Mouse (Mus musculus) cerebellum, postnatal 10 days (tissue): ENCODE measurements around the gene Pkhd1.
A peak's percentile ranks its signal among the peaks of the same experiment; 100 is the strongest.
"Not testable (repeated sequence)": the region's sequence is repeated elsewhere in the genome, so short reads cannot be mapped to it uniquely, and the experiment has no call there.

Experiments used
- DNase-seq, 2 experiments: peaks; one replicate each; pipeline ENCODE4 v3.0.0; 2021; ENCODE audit warnings: mixed read lengths in 2 of 2

Pkhd1 gene

DNA sequence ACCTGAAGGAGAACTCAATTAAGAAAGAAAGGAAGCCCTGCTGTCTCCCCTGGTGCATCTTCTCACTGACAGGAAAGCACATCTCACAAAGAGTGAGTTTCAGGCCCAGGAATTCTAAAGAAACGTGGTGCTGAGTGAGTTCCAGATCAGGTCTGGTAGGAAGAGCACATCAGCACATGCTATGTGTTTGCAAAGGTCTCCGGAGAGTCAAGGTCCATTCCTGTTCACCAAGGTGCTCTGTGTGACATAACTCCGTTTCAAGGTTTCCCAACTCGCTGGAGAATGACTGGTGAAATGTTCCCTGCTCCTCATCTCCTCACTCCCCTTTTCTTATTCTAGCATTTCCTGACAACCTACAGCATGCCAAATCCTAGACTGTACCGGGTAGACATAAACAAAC is 357.5 kb downstream of the Pkhd1 start:
- DNase-seq = no peak

DNA sequence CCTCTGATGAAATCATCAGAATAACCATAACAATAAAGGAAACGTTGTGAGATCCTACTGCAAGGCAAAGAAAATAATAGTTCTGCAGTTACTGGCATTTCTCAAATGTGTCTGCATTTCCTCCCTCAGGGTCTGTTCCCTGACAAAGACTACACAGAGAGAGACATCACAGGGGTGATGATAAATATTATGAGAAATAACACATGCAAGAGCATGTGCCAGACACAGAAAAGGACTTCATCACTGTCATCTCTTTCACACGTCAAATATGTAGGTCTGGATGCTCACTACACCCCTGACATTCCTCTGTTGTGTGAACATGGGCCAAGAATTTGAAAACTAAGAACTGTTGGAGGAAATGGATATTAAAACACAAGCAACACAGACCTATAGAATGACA is 369.7 kb downstream of the Pkhd1 start:
- no peak for DNase-seq

DNA sequence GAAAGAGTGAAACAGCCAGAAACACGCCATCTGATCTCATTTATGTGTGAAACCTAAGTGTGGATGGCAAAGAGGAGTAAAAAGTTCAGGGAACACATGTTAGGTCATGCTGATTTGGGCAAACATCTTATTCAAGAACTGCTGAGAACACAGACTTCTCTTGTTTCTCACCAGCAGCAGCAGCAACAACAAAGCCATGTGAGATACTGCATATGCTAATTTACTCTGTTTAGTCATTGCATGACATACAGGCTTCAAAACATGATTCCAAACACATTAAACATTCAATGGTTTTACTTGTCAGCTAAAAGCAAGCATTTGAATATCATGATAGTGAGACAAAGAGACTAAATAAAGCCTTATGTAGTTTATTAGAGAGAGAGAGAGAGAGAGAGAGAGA is 401.2 kb downstream of the Pkhd1 start:
- DNase-seq = no peak

DNA sequence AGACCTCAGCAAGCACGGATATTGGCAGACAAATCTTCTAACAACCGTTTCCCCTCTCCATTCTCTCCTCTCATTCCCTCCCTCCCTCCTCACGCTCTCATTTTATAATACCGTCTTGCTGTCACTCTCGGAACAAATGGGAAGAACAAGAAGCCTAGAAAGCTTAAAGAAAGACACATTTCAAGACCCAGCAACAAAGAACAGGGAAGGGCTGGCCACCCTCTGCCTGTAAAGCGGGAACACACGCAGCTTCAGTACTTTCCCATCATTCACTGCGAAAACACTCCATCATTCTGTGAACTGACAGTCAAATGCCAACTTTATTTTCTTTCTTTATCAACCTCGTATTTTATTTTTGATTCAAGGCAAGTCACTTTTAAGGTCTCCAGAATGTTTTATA is 427.4 kb downstream of the Pkhd1 start:
- peak; percentile 1 to 2 for DNase-seq

DNA sequence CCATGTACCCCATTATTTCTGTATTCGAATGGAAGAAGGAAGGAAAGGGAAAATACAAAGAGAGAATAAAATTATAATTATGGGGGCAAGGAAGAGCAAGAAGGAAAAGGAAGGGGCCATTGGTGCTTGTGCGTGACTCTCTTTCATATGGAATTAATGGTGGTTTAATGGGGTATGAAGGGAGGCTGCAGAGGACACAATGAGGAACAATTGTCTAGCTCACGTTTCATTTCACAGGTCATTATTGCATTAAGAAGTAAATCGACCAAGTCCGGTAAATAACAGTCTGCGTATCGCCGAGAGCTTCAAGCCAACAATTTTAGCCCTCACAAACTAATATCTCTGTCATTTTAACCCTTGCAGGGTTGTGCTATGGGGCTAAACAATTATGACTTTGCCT is 437.7 kb downstream of the Pkhd1 start:
- no peak for DNase-seq

DNA sequence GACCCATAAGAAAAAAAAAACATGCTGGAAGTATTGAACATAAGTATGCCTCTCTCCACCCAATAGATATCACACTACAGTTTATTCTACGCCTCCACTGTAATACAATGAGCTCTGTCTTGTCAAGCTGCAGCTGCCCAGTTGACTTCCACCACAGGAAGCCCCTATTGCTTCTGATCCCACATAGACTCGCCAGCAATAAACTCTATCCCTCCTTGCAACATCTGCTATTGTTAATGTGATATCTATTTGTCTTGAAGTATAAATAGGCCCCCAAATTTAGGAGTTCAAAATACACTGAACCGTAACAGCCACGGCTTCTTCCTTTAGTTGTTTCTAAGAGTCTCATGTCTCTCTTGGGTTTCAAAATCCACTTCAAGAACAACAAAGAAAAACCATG is 446.7 kb downstream of the Pkhd1 start:
- DNase-seq = no peak

DNA sequence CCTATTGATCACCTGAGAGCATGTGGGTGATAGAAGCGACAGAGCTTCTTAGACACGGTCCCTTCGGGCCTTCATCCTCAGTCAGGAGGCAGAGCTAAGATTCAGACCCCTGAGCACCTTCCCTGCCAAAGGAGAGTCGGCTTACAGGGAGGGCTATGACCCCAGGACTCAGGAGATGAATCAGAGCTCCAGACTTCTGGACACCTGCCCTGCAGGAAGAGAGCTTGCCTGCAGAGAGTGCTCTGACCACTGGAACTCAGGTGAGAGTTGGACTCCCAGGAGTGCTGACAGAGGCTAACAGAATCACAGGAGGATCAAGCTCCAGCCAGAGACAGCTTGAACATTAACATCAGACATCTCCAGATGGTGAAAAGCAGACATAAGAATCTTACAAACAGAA is 467.2 kb downstream of the Pkhd1 start:
- not testable (repeated sequence) for DNase-seq

DNA sequence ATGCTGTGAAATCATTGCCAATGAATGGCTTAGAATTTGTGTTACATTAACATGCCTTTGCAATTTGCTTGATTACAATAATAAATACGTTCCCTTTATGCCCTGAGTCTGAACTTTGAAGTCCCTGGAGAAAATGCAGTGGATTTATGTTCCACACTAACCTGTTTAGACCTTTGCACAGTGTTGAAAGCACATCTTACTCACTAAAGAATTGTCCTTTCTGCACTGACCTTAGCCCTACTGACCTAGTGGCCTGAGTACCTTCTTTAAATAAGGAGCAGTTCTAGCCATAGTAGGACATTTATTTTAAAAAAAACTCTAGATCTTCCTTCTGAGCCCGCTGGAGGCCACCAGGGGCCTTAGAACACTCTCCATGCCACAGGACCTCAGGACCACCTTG is 467.8 kb downstream of the Pkhd1 start:
- DNase-seq = no peak

DNA sequence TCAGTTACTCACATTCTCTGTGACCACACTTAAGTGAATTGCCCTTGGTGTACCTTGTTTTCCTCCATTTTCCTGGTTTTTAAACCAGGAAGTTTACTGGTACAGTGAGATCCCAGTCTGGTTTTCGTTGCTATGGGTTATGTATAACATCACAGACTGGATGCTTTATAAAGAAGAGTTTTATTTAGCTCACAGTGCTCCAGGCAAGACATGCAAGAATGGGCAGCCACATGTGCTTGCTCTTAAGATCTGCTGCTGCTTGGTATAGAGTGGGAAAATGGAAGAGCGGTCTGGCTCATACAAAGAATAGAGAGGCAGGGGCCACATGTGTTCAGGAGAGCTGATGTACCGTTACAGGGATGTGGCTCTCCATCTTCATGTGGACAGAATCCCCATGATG is 481.7 kb downstream of the Pkhd1 start:
- DNase-seq = no peak

DNA sequence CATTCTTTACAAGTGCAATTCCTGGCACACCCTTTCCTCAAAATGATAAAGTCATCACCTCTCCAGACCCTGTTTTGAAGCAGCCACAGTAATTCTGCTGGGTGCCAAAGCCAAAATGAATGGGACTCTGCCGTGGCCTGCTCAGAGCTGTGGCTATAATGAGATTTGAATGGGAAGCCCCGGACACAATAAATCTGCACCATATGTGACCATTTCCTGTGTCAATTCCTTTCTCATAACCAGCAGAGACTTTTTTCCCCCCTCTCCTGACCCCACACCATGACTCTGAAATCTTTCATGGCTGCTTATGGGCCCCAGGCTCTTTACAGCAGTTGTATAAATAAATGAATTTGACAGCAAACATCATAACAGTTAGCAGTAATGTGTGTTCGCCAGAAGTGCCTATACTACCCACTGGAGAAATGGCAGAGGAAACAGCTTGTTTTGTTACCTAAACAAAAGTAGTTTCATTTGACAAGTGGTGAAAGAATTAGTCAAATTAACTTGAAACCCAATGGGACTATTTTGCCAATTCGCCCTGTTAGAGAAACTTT is 482.7 kb downstream of the Pkhd1 start:
- no peak for DNase-seq

DNA sequence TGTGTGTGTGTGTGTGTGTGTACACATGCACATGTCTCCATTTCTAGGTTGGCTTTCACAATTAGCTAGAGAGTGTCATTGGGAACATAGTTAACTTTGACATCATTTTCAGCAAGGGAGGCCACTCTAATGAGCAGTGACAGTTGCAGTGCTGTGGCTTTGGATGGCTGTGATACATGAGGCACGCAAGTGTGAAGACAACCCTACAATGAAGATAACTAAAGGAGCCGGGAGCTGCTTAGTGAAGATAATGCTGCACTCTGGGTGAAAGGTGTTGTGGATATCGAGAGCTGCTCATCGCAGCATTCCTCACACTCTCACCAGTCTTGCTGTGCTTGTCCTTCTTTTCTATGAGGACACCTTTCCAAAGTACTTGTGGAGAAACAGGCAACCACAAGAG is 484.2 kb downstream of the Pkhd1 start:
- DNase-seq = no peak

DNA sequence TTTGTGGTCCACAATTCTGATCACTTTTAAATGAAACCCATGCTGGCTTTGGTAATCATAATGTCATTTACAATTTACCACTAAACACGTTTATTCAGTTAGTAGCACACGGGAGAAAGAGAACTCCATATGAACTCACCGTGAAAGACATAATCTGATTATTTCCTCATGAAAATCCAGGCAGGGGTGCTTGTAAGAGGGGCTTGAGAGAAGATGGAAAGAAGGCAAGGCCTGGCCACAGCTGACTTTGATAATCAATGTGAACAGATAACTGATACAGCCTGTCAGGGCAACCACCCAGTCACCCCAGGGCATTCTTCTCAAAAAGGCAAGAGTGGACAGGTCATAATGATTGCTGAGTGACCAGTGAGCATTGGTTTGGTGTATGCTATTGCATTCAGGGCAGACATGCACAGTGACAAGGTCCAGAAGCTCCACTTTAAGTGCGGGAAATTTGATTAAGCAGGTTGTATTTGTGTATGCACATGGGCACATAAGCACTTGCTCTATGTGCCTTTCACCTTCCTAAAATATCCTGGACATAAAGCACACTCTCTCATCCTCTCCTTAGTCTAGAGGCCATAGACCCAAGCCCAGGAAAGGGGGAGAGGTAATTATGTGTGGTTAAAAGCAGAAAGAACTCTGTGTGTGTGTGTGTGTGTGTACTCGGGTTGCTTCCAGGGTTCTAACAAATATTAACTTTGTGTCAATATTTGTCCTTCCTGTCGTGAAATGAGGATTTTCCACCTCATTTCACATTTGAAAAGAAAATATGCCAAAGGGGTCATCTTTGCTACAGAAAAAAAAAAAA is 485.9 kb downstream of the Pkhd1 start:
- no peak for DNase-seq

DNA sequence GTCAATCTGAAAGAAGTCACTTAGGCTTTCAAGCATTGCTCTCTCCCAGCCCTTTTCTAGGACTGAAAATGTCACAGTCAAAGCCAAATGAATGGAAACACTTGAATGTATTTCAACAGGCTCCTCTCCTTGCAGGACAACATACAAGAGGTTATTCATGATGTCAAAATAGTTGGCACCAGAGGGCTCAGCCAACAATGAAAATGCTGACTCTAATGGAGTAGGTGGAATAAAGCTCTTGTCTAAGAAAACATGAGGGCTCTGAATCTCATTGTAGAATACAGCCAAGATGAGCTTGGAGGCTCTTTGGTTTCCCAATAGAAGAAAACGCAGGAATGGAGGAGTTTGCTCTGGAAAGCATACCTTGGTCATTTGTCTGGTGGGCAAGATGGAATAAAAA is 500.5 kb downstream of the Pkhd1 start:
- no peak for DNase-seq

DNA sequence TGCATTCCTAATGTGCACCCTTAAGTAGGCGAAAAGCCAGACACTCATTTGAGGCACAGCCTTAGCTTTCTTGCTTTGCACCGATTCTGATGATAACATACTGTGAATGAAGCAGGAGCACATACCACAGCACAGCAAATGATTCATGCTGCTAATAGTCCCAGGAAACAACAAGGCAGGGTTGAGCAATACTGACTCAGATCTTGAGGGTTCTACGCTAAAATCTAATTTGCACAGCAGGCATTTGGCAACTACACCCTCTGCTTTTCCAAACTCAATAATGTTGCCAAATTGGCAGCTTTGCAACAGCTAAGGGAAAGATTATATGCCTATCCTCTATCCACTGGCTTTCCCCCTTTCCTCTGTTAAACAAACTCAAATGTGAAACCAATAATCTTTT is 548.1 kb downstream of the Pkhd1 start:
- DNase-seq = peak; percentile 72 to 75

DNA sequence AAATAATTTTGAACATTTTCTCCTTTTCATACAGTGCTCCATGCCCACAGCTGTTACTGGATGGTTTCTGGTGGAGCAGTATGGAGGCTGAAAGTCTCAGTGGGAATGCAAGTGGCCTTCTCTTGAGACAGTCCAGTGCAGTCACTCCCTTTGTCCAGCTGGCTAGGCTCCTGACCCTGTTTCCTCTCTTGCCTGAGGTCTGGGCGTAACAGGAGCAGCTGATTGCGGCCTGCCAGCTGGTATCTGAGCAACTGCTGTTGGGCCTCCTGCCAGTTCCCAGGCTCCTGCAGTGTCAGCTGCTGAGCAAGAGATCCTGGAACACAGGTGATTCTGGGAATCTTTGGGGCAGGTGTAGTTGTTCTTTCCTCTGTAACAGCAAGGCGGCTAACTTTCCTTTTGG is 559.6 kb downstream of the Pkhd1 start:
- peak; percentile 51 to 66 for DNase-seq

DNA sequence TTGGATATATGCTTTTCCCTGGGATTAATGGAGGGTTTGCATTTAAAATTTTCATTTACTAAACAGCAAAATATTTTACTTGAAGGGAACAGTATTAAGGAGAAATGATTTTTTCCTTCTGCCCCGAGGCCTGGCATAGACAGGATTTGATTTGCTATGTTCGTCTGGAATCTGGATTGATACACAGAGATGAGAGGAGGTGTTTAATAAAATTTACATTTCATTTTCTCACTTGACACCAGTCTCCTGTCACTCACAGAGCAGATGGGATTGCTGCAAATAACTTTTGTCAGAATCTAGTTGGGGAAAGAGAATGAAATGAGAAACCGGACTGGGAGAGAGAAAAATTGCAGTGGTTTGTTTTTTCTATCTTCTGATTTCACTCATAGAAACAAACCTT is 578.5 kb downstream of the Pkhd1 start:
- no peak for DNase-seq

DNA sequence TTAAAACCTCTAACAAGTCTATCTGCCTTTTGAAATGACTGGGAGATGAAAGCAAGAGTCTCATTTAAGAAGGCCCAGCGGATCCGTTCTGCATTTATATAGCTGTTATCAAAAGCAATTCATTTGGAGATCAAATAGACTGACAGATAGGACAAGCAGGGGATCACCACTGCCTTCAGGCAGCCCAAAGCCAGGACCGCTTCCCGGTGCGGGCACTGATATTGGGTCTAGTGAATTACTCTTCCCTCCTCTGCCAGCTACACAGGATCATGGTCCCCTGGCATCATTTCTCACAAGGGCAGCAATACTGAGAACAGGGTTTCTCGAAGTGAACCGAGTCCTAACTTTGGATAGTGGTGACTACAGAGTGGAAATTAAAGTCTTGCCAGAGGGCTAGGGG is 582.6 kb downstream of the Pkhd1 start:
- no peak for DNase-seq

DNA sequence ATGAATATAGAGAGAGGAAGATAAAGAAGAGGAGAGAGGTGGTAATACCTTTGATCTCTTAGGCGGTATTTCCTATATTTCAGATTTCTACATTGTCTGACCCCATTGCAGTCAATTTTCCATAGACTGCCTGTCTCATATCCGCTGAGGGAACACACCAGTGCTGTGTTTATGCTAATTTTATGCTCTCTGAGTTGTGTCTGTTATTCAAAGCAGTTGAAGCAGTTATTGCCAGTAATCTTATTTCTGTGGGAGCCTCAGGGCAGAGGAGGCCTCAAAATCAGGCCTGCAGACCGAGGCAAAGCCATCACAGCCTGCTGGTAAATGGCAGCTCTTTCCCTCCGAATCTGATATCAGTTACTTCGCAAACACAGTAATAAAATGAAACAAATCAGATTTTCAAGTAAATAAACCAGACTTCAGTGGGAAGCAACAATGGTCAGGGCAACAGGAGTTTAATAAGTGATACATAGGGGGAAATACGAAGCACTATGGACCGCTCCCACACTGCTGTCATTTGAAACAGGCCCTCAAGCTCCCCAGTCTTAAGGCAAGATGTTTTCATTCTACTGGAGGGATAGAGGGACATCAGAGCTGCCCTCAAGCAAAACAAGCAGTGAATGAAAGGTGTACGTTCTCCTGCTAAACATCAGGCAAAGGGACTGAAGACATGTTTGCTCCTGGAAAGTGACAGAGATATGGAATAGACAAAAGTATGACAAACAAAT is 599.5 kb downstream of the Pkhd1 start:
- DNase-seq = peak in 1 of 2 experiments; percentile 3

DNA sequence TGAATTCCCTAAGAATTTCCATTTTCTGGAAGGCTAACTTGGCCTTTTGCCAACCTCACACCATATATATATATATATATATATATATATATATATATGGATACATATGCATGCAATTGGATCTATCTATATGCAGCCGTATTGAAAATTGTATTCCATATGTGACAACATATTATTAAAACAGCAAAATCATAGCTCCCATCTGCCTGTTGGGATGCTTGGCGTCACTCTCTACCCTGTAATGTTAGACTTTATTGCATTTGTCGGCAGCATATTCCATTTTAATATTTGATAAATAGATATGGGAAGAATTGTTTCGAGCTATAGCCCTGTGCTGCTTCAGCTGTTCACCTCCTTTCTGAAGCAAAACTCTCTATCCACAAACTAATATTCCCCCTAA is 600.2 kb downstream of the Pkhd1 start:
- DNase-seq = no peak
